Mouse (Mus musculus): ENCODE results near the gene Sept5.

DNA sequence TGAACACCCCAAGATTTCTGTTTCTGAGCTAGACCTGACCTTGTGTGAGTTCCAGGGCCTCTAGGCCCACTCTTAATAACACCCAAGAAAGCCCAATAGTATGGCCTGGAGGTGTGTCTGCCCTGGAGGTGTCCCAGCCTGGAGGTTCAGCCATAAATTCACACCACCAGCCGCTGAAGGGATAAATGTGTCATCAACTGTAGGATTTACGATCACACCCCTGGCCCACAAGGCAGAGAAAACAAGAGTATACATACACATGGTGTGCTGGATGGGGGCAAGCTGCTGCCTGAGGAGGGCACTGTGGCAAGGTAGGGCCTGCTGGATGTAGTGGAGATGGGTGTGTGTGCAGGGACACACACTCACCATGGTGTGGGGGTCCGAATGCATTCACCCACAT, 16.5 kb downstream of the Sept5 start:
- no peak for TF ChIP-seq USF1 (IDR thresholded peaks at IDR 0.05; ENCODE audit: low read depth)
- TF ChIP-seq CTCF (IDR thresholded peaks at IDR 0.05; ENCODE audit: control insufficient read depth, insufficient read depth, insufficient read length) = no peak
- no peak for TF ChIP-seq MYOG (IDR thresholded peaks at IDR 0.05; ENCODE audit: control insufficient read depth, extremely low read depth, insufficient read length)
- no peak for TF ChIP-seq MYOD1 (IDR thresholded peaks at IDR 0.05; ENCODE audit: control insufficient read depth, insufficient read length, low read depth)
